Mouse (Mus musculus) megakaryocyte, embryonic 14.5 days (primary cell): ENCODE data around the gene Ppp1r15a.

Source experiments
- FLI1 ChIP-seq: IDR thresholded peaks from 2 replicates; pipeline ENCODE4 v1.6.1; 2012; ENCODE audit warnings: low read length, inconsistent platforms, mixed read lengths
- GATA1 ChIP-seq: IDR thresholded peaks from 3 replicates; pipeline ENCODE4 v1.6.1; 2012; ENCODE audit warnings: mixed read lengths, low read length, inconsistent platforms, borderline replicate concordance

GRCm38 (mm10) chr7:45518618-45519017 lies 7.5 kb downstream of the Ppp1r15a start:
- TF ChIP-seq GATA1 (no peak), FLI1 (no peak)
